Mouse (Mus musculus): ENCODE results near the gene St3gal3. TPM values are rescaled to one million over a fixed set of nuclear protein-coding genes. Genes with fewer than 3 reads are reported as not detected.

Gene St3gal3
- polyA plus RNA-seq, 1 experiment from 2014 or later = 5.5 TPM

DNA sequence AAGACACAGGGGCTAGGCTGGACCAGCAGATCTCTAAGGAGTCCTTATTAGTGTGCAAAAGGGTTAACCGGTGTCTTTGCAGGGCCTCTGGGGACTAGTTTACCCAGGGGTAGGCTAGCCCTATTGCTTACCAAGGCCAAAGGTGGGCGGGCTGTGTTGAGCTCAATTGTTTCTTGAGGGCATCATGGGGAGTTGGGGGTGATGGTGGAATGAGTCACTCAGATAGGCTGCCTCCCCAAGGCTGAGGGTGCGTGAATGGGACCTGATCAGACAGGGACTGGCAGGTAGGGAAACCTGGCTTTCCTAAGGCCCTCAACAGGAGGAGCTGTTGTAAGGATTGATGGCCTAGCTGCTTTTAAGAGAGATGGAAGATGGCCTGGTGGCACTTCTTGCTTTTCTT lies 142.7 kb downstream of the St3gal3 start:
- no peak for ATAC-seq (ENCODE audit: low FRiP score)
- no peak for DNase-seq (ENCODE audit: low spot score)
- WGBS = 87% methylated on average over 3 of the region's 3 CpGs
- H3K36me3 ChIP-seq (ENCODE audit: control insufficient read depth, insufficient read depth, low read length) = no peaks in the 10 kb centered on the region
- H3K9ac ChIP-seq (ENCODE audit: low read depth, low read length) = no peak overlapping the region
- no peak overlapping the region for H3K27ac ChIP-seq (ENCODE audit: low read depth, low read length)
- no peaks in the 10 kb centered on the region for H3K27me3 ChIP-seq (ENCODE audit: control insufficient read depth, insufficient read depth, low read length)
- H3K4me1 ChIP-seq (replicated peaks; ENCODE audit: control insufficient read depth, insufficient read depth, low read length) = no peaks in the 10 kb centered on the region
- H3K9me3 ChIP-seq (ENCODE audit: control insufficient read depth, low read length) = no peaks in the 10 kb centered on the region
- no peak overlapping the region for H3K4me2 ChIP-seq (replicated peaks; ENCODE audit: low read depth, low read length)
- H3K4me3 ChIP-seq (ENCODE audit: low read depth, low read length) = no peak overlapping the region

DNA sequence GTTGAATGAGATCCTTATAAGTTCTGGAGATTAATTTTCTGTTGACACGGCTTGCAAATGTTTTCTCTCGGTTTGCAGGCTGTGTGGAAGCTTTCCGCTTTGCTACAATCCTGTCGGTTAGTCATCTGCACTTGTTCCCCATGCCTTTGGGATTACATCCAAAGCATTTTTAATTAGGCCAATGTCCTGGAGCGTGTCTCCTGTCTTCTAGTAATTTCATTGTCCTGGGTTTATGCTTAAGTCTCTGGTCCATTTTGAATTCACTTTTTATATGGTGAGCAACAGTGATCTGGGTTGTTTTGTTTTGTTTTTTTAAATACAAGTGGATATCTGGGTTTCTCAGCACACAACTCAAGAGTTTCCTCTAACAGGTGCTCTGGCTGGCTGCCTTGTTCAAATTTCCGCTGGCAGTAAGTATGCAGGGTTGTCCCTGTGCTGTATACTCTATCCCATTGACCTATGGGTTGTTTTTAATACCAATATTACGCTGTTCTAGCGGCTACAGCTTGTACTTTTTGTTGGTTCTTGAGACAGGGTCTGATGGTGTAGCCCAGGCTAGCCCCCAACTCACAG lies 143.6 kb downstream of the St3gal3 start:
- Histone ChIP-seq H3K27me3 (ENCODE audit: control insufficient read depth, insufficient read depth, low read length) (no peaks in the 10 kb centered on the region), H3K9ac (ENCODE audit: low read depth, low read length) (no peak overlapping the region), H3K9me3 (ENCODE audit: control insufficient read depth, low read length) (no peaks in the 10 kb centered on the region), H3K4me3 (ENCODE audit: low read depth, low read length) (no peak overlapping the region), H3K27ac (ENCODE audit: low read depth, low read length) (no peak overlapping the region), H3K4me2 (replicated peaks; ENCODE audit: low read depth, low read length) (no peak overlapping the region), H3K4me1 (replicated peaks; ENCODE audit: control insufficient read depth, insufficient read depth, low read length) (no peaks in the 10 kb centered on the region), H3K36me3 (ENCODE audit: control insufficient read depth, insufficient read depth, low read length) (no peaks in the 10 kb centered on the region)
- WGBS = 89% methylated on average over 8 of the region's 8 CpGs
- no peak for DNase-seq (ENCODE audit: low spot score)
- ATAC-seq (ENCODE audit: low FRiP score) = no peak

DNA sequence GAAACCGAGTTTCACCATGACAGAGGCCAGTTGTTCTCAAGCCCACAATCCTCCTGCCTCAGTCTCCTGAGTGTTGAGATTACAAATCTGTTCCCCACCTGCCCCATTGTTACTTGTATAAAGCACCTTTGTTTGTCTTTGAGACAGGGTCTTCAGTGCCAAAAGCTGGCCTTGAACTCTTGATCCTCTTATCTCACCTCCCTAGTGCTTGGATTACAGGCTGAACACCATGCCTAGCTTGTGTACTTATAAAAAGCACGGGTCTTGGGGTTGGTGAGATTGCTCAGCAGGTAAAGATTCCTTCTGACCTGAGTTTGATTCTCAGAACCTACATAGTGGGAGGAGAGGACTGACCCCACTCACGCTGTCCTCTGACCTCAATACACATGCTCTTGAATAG lies 144.1 kb downstream of the St3gal3 start:
- WGBS = 73% methylated on average over 3 of the region's 3 CpGs
- no peak overlapping the region for H3K27ac ChIP-seq (ENCODE audit: low read depth, low read length)

DNA sequence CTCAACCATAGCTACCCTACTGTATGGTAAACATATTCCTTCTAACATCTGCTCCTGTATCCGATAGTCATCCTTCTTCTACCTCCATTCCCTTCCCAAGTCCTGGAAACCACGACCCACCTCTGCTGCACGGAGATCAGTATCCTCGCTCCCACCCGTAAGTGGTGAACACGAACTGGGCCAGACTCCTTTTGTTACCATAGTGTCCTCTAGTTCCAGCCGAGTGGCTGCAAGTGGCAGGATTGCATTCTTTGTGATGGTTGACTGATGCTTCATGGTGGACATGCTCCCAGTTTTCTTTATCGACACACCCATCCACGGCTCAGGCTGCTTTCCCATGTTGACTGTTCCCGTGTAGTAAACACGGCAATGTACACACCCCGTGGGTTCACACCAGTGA lies 144.9 kb downstream of the St3gal3 start:
- ATAC-seq (ENCODE audit: low FRiP score) = no peak
- no peak overlapping the region for H3K4me3 ChIP-seq (ENCODE audit: low read depth, low read length)
- DNase-seq (ENCODE audit: low spot score) = no peak
- no peaks in the 10 kb centered on the region for H3K27me3 ChIP-seq (ENCODE audit: control insufficient read depth, insufficient read depth, low read length)
- H3K9ac ChIP-seq (ENCODE audit: low read depth, low read length) = no peak overlapping the region
- no peak overlapping the region for H3K4me2 ChIP-seq (replicated peaks; ENCODE audit: low read depth, low read length)
- WGBS = 78% methylated on average over 12 of the region's 12 CpGs
- H3K4me1 ChIP-seq (replicated peaks; ENCODE audit: control insufficient read depth, insufficient read depth, low read length) = no peaks in the 10 kb centered on the region
- no peak overlapping the region for H3K27ac ChIP-seq (ENCODE audit: low read depth, low read length)
- H3K9me3 ChIP-seq (ENCODE audit: control insufficient read depth, low read length) = no peaks in the 10 kb centered on the region
- no peaks in the 10 kb centered on the region for H3K36me3 ChIP-seq (ENCODE audit: control insufficient read depth, insufficient read depth, low read length)

More for the DNA sequence above, 144.1 kb downstream of the St3gal3 start:
- Histone ChIP-seq H3K36me3 (ENCODE audit: control insufficient read depth, insufficient read depth, low read length) (no peaks in the 10 kb centered on the region), H3K4me1 (replicated peaks; ENCODE audit: control insufficient read depth, insufficient read depth, low read length) (no peaks in the 10 kb centered on the region), H3K4me3 (ENCODE audit: low read depth, low read length) (no peak overlapping the region), H3K4me2 (replicated peaks; ENCODE audit: low read depth, low read length) (no peak overlapping the region), H3K9me3 (ENCODE audit: control insufficient read depth, low read length) (no peaks in the 10 kb centered on the region), H3K27me3 (ENCODE audit: control insufficient read depth, insufficient read depth, low read length) (no peaks in the 10 kb centered on the region), H3K9ac (ENCODE audit: low read depth, low read length) (no peak overlapping the region)
- DNase-seq (ENCODE audit: low spot score) (no peak), ATAC-seq (ENCODE audit: low FRiP score) (no peak)

DNA sequence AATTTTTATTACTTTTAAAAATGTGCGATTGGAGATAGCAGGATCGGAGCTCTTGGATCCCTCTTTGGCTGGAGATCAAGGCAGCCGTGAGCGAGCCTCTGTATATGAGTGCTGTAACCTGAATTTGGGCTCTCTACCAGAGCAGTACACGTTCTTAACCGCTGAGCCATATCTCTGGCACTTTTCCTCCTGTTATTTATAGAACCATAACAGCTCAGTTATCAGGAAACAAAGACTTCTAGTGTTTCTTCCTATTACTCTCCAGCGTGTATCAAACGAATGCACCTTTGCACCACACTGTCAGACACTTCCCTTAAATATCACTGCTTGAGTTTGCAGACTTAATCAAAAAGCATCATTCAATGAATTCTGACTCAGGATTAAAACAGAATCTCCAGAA lies 147.9 kb downstream of the St3gal3 start:
- Histone ChIP-seq H3K9me3 (ENCODE audit: control insufficient read depth, low read length) (no peaks in the 10 kb centered on the region), H3K27me3 (ENCODE audit: control insufficient read depth, insufficient read depth, low read length) (no peaks in the 10 kb centered on the region), H3K4me2 (replicated peaks; ENCODE audit: low read depth, low read length) (no peak overlapping the region), H3K36me3 (ENCODE audit: control insufficient read depth, insufficient read depth, low read length) (no peaks in the 10 kb centered on the region), H3K9ac (ENCODE audit: low read depth, low read length) (no peak overlapping the region), H3K4me3 (ENCODE audit: low read depth, low read length) (no peak overlapping the region), H3K4me1 (replicated peaks; ENCODE audit: control insufficient read depth, insufficient read depth, low read length) (no peaks in the 10 kb centered on the region), H3K27ac (ENCODE audit: low read depth, low read length) (no peak overlapping the region)
- ATAC-seq (ENCODE audit: low FRiP score) (no peak), DNase-seq (ENCODE audit: low spot score) (no peak)
- 89% methylated on average over 8 of the region's 8 CpGs for WGBS

DNA sequence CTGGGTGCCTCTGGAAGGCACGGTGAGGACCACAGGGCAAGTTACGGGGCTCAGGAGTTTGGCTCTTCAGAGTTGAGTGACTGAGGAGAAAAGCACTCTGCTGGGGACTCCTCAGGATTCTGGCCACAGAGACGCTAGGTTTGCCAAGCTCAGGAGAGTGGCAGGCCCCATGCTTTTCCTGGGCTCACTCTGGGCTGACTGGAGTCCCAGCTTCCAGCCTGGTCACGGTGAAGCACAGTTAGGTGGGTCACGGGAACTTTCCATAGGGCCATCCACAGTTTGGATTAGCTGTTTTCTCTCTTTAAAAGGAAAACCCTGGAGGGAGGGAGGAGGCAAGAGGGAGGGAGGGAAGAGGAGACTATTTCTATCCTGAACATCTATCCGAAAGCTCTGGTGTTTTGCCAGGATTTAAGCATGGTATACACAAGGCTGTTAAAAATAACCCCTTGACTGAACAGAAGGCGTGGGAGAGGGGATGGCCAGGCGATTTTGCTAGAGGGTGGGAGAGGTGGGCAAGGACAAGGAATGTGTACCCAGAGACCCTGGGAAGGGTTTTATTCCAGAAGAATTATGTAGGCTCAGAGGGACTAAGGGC lies 149.6 kb downstream of the St3gal3 start:
- no peaks in the 10 kb centered on the region for H3K4me1 ChIP-seq (replicated peaks; ENCODE audit: control insufficient read depth, insufficient read depth, low read length)
- no peak overlapping the region for H3K9ac ChIP-seq (ENCODE audit: low read depth, low read length)
- no peak overlapping the region for H3K27ac ChIP-seq (ENCODE audit: low read depth, low read length)
- ATAC-seq (ENCODE audit: low FRiP score) (no peak), DNase-seq (ENCODE audit: low spot score) (no peak)
- H3K36me3 ChIP-seq (ENCODE audit: control insufficient read depth, insufficient read depth, low read length) = no peaks in the 10 kb centered on the region
- no peaks in the 10 kb centered on the region for H3K9me3 ChIP-seq (ENCODE audit: control insufficient read depth, low read length)
- no peak overlapping the region for H3K4me2 ChIP-seq (replicated peaks; ENCODE audit: low read depth, low read length)
- no peaks in the 10 kb centered on the region for H3K27me3 ChIP-seq (ENCODE audit: control insufficient read depth, insufficient read depth, low read length)
- 82% methylated on average over 8 of the region's 8 CpGs for WGBS
- H3K4me3 ChIP-seq (ENCODE audit: low read depth, low read length) = no peak overlapping the region

DNA sequence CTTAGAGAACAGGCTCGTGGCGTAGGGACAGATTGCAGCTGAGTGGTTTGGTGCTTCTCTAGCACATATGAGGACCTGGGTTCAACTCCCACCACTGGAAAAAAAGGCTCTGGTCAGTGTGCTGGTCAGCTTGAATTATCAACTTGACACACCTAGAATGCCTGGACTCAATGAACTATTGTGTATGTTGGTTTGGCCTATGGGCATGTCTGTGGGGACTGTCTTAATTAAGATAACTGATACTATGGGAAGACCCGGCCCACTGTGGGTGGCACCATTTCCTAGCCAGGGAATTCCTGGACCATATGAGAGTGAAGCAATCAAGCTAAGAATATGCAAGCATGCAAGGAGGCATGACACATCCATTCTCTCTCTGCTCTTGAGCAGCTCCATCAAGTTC lies 150.5 kb downstream of the St3gal3 start:
- 98% methylated on average over 3 of the region's 3 CpGs for WGBS
- H3K4me1 ChIP-seq (replicated peaks; ENCODE audit: control insufficient read depth, insufficient read depth, low read length) = no peaks in the 10 kb centered on the region
- H3K4me3 ChIP-seq (ENCODE audit: low read depth, low read length) = no peak overlapping the region
- H3K36me3 ChIP-seq (ENCODE audit: control insufficient read depth, insufficient read depth, low read length) = no peaks in the 10 kb centered on the region
- H3K9ac ChIP-seq (ENCODE audit: low read depth, low read length) = no peak overlapping the region
- no peaks in the 10 kb centered on the region for H3K27me3 ChIP-seq (ENCODE audit: control insufficient read depth, insufficient read depth, low read length)
- H3K9me3 ChIP-seq (ENCODE audit: control insufficient read depth, low read length) = no peaks in the 10 kb centered on the region
- H3K27ac ChIP-seq (ENCODE audit: low read depth, low read length) = no peak overlapping the region
- no peak overlapping the region for H3K4me2 ChIP-seq (replicated peaks; ENCODE audit: low read depth, low read length)
- ATAC-seq (ENCODE audit: low FRiP score) (no peak), DNase-seq (ENCODE audit: low spot score) (no peak)

DNA sequence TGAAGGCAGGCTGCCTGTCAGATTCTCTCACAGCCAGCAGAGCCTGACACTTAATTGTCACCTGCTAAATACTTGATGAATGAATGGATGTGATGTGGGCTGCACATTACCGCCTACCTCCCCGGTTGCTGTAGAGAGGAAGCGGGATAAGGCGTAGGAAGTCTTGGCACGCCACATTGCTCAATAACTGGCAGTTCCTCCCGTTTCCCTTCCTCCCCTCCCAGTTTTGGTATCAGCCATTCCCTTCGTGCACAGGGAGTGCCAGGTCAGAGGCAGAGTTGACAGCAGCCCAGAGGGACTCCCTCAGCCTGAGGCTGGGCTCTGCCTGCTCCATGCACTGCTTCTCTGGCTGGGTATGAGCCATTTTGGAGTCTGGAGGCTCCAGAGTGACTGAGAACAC lies 152.0 kb downstream of the St3gal3 start:
- Histone ChIP-seq H3K4me1 (replicated peaks; ENCODE audit: control insufficient read depth, insufficient read depth, low read length) (no peaks in the 10 kb centered on the region), H3K4me2 (replicated peaks; ENCODE audit: low read depth, low read length) (no peak overlapping the region), H3K9ac (ENCODE audit: low read depth, low read length) (no peak overlapping the region), H3K27me3 (ENCODE audit: control insufficient read depth, insufficient read depth, low read length) (no peaks in the 10 kb centered on the region), H3K4me3 (ENCODE audit: low read depth, low read length) (no peak overlapping the region), H3K27ac (ENCODE audit: low read depth, low read length) (no peak overlapping the region), H3K36me3 (ENCODE audit: control insufficient read depth, insufficient read depth, low read length) (no peaks in the 10 kb centered on the region), H3K9me3 (ENCODE audit: control insufficient read depth, low read length) (no peaks in the 10 kb centered on the region)
- WGBS = 84% methylated on average over 7 of the region's 7 CpGs
- DNase-seq (ENCODE audit: low spot score) (no peak), ATAC-seq (ENCODE audit: low FRiP score) (no peak)

DNA sequence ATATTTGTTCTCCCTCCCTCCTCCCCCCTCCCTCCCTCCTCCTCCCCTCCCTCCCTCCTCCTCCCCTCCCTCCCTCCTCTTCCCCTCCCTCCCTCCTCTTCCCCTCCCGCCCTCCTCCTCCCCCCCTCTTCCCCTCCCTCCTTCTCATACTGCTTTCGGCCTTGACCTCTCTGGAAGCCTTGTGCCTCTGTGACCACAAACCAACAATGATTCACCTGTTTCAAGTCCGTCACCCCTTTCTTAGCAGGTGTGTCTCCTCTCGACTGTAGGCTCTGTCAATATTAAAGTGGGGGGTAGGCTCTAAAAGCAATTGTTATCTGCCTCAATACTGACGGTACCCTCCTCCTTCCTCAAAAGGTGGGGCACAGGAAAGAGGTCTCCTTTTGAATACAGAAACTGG lies 153.2 kb downstream of the St3gal3 start:
- Histone ChIP-seq H3K27ac (ENCODE audit: low read depth, low read length) (no peak overlapping the region), H3K4me3 (ENCODE audit: low read depth, low read length) (no peak overlapping the region), H3K4me1 (replicated peaks; ENCODE audit: control insufficient read depth, insufficient read depth, low read length) (no peaks in the 10 kb centered on the region), H3K27me3 (ENCODE audit: control insufficient read depth, insufficient read depth, low read length) (no peaks in the 10 kb centered on the region), H3K9ac (ENCODE audit: low read depth, low read length) (no peak overlapping the region), H3K36me3 (ENCODE audit: control insufficient read depth, insufficient read depth, low read length) (no peaks in the 10 kb centered on the region), H3K4me2 (replicated peaks; ENCODE audit: low read depth, low read length) (no peak overlapping the region), H3K9me3 (ENCODE audit: control insufficient read depth, low read length) (no peaks in the 10 kb centered on the region)
- DNase-seq (ENCODE audit: low spot score) (no peak), ATAC-seq (ENCODE audit: low FRiP score) (no peak)
- WGBS = 90% methylated on average over 3 of the region's 5 CpGs
